In genomic region chr4:133497461-133498159, GRCm38 (mm10) we compare ENCODE assay signal across 9 mouse cellular contexts. TPM values are rescaled to one million over a fixed set of nuclear protein-coding genes. Genes with fewer than 3 reads are reported as not detected.
A peak's percentile ranks its signal among the peaks of the same experiment; 100 is the strongest.
DNase-seq lines count a peak whose midpoint lies in the region; ATAC-seq and TF ChIP-seq lines count a peak whose summit lies in the region.
"Had no signal": no experiment of that assay in that cellular context is flagged by ENCODE, and none has a peak within 500 bp of the region (broad histone marks: within the 10 kb centered on the region; RNA-seq: fewer than 3 reads in every experiment).

No protein-coding gene starts in this region.

- TF ChIP-seq POLR2A in spleen, adult 2 months (IDR thresholded peaks at IDR 0.05; ENCODE audit: low read depth, low read length) = no peak

- peak overlapping the region; percentile 41; the same call in 1 of the 2 replicates for H3K4me3 ChIP-seq in spleen, adult 2 months (ENCODE audit: extremely low read depth, insufficient read depth, insufficient read length)
- peak overlapping the region; percentile 54 for H3K4me3 ChIP-seq in forebrain, embryonic 13.5 days
- H3K4me3 ChIP-seq in neural tube, embryonic 15.5 days (replicated peaks) = peak overlapping the region; percentile 71

- peak overlapping the region; percentile 98 for H3K4me2 ChIP-seq in forebrain, embryonic 13.5 days
- H3K4me2 ChIP-seq in neural tube, embryonic 15.5 days = peak overlapping the region; percentile 98

- ATAC-seq in forebrain, embryonic 13.5 days = peak; percentile 63
- ATAC-seq in neural tube, embryonic 15.5 days (ENCODE audit: low FRiP score) = peak; percentile 70

- peaks cover 17% of the 10 kb centered on the region for H3K27me3 ChIP-seq in spleen, adult 2 months (ENCODE audit: control insufficient read depth, insufficient read depth, low read length)
- peaks cover 95% of the 10 kb centered on the region for H3K27me3 ChIP-seq in forebrain, embryonic 13.5 days
- H3K27me3 ChIP-seq in neural tube, embryonic 15.5 days (replicated peaks) = peaks cover 77% of the 10 kb centered on the region

- H3K36me3 ChIP-seq in spleen, adult 2 months (ENCODE audit: control insufficient read depth, insufficient read depth, low read length) = no peaks in the 10 kb centered on the region
- H3K36me3 ChIP-seq in forebrain, embryonic 13.5 days (ENCODE audit: poor library complexity, severe bottlenecking) = no peaks in the 10 kb centered on the region
- H3K36me3 ChIP-seq in neural tube, embryonic 15.5 days = no peaks in the 10 kb centered on the region

- peaks cover 5% of the 10 kb centered on the region for H3K4me1 ChIP-seq in spleen, adult 2 months (ENCODE audit: control insufficient read depth, insufficient read depth, insufficient read length)
- peaks cover 28% of the 10 kb centered on the region for H3K4me1 ChIP-seq in forebrain, embryonic 13.5 days
- peaks cover 41% of the 10 kb centered on the region for H3K4me1 ChIP-seq in neural tube, embryonic 15.5 days

- TF ChIP-seq CTCF in spleen, adult 2 months (IDR thresholded peaks at IDR 0.05; ENCODE audit: extremely low read depth, insufficient read depth, insufficient read length, insufficient replicate concordance) = no peak

- 5% methylated on average over 62 of the region's 70 CpGs for WGBS in spleen, adult 2 months
- WGBS in forebrain, embryonic 13.5 days = under 1% methylated on average over 61 of the region's 70 CpGs
- WGBS in neural tube, embryonic 15.5 days = under 1% methylated on average over 69 of the region's 70 CpGs

- H3K27ac ChIP-seq in spleen, adult 2 months (ENCODE audit: insufficient read depth, low read length) = no peak overlapping the region
- no peak overlapping the region for H3K27ac ChIP-seq in forebrain, embryonic 13.5 days
- H3K27ac ChIP-seq in neural tube, embryonic 15.5 days (replicated peaks) = peak overlapping the region; percentile 43; the same call in 1 of the 2 replicates

- DNase-seq in adrenal gland, adult 2 months = peak; percentile 53
- no peak for DNase-seq in adrenal gland, postnatal 4 days (ENCODE audit: low spot score in 2 of 2)
- no peak for DNase-seq in spleen, adult 2 months (ENCODE audit: low read depth in 1 of 2, low spot score in 2 of 2)
- no peak for DNase-seq in spleen, postnatal 14 days (ENCODE audit: low spot score in 2 of 2)
- peak; percentile 51 to 63 for DNase-seq in kidney, postnatal 4 days
- DNase-seq in spleen, postnatal 36 days (ENCODE audit: low spot score in 2 of 2) = no peak

- peak overlapping the region; percentile 72 for H3K9ac ChIP-seq in forebrain, embryonic 13.5 days
- H3K9ac ChIP-seq in neural tube, embryonic 15.5 days (replicated peaks) = peak overlapping the region; percentile 76

- H3K9me3 ChIP-seq in forebrain, embryonic 13.5 days (replicated peaks) = no peaks in the 10 kb centered on the region
- H3K9me3 ChIP-seq in neural tube, embryonic 15.5 days (replicated peaks) = no peaks in the 10 kb centered on the region

RNA-seq across cellular contexts. Expression of gene Trnp1, which starts 0.7 kb away (rescaled TPM):
- total RNA-seq in adrenal gland, adult 2 months (2021) = 1 to 10 TPM; 4.4 to 7.5 TPM
- polyA plus RNA-seq in adrenal gland, adult 2 months (2012; rRNA removed) = 7.4 and 11.4 TPM in 2 replicates
- total RNA-seq in adrenal gland, postnatal 4 days (2021) = 1 to 10 TPM; 6.9 to 8.0 TPM
- polyA plus RNA-seq in spleen, adult 2 months (2012; rRNA removed) = 0.49 and 0.99 TPM in 2 replicates
- 1.5 and 2.9 TPM in 2 replicates for polyA plus RNA-seq in forebrain, embryonic 13.5 days (2015; fragmentation: Nextera tagmentation; extraction: Ambion mirVana)
- polyA plus RNA-seq in neural tube, embryonic 15.5 days (2015; fragmentation: Nextera tagmentation; extraction: Ambion mirVana) = 10.6 and 14.3 TPM in 2 replicates

RNA-seq across cellular contexts. Expression of gene Tent5b, which starts 17.7 kb away (rescaled TPM):
- 10 to 100 TPM in 1 of 2 experiments, 1 to 10 TPM in 1; 1.7 to 14.7 TPM for total RNA-seq in adrenal gland, adult 2 months (2021)
- 3.0 and 7.2 TPM in 2 replicates for polyA plus RNA-seq in adrenal gland, adult 2 months (2012; rRNA removed)
- under 1 TPM; 0.73 to 0.78 TPM for total RNA-seq in adrenal gland, postnatal 4 days (2021)
- 0.30 and 0.31 TPM in 2 replicates for polyA plus RNA-seq in spleen, adult 2 months (2012; rRNA removed)
- 0.27 TPM in 1 of 2 replicates, not detected in the other for polyA plus RNA-seq in forebrain, embryonic 13.5 days (2015; fragmentation: Nextera tagmentation; extraction: Ambion mirVana)
- polyA plus RNA-seq in neural tube, embryonic 15.5 days (2015; fragmentation: Nextera tagmentation; extraction: Ambion mirVana) = 0.26 and 0.57 TPM in 2 replicates

RNA-seq across cellular contexts. Expression of gene Kdf1, which starts 21.2 kb away (rescaled TPM):
- total RNA-seq in adrenal gland, adult 2 months (2021) = 1 to 10 TPM; 1.8 to 2.1 TPM
- polyA plus RNA-seq in adrenal gland, adult 2 months (2012; rRNA removed) = 4.4 and 5.3 TPM in 2 replicates
- total RNA-seq in adrenal gland, postnatal 4 days (2021) = 1 to 10 TPM; 5.0 to 8.0 TPM
- 0.65 and 0.76 TPM in 2 replicates for polyA plus RNA-seq in spleen, adult 2 months (2012; rRNA removed)
- polyA plus RNA-seq in forebrain, embryonic 13.5 days (2015; fragmentation: Nextera tagmentation; extraction: Ambion mirVana) = 0.26 and 0.39 TPM in 2 replicates
- 0.27 and 7.0 TPM in 2 replicates for polyA plus RNA-seq in neural tube, embryonic 15.5 days (2015; fragmentation: Nextera tagmentation; extraction: Ambion mirVana)
- total RNA-seq: heart, postnatal 36 days had no signal

RNA-seq across cellular contexts. Expression of gene Nudc, which starts 48.2 kb away (rescaled TPM):
- 100 to 1,000 TPM; 157 to 176 TPM for total RNA-seq in adrenal gland, adult 2 months (2021)
- polyA plus RNA-seq in adrenal gland, adult 2 months (2012; rRNA removed) = 49.9 and 57.3 TPM in 2 replicates
- 100 to 1,000 TPM; 129 to 136 TPM for total RNA-seq in adrenal gland, postnatal 4 days (2021)
- 28.6 and 28.7 TPM in 2 replicates for polyA plus RNA-seq in spleen, adult 2 months (2012; rRNA removed)
- 311 and 312 TPM in 2 replicates for polyA plus RNA-seq in forebrain, embryonic 13.5 days (2015; fragmentation: Nextera tagmentation; extraction: Ambion mirVana)
- 269 and 290 TPM in 2 replicates for polyA plus RNA-seq in neural tube, embryonic 15.5 days (2015; fragmentation: Nextera tagmentation; extraction: Ambion mirVana)

RNA-seq across cellular contexts. Expression of gene Nr0b2, which starts 55.6 kb away (rescaled TPM):
- 10 to 100 TPM; 39.9 to 65.5 TPM for total RNA-seq in adrenal gland, adult 2 months (2021)
- 251 and 295 TPM in 2 replicates for polyA plus RNA-seq in adrenal gland, adult 2 months (2012; rRNA removed)
- total RNA-seq in adrenal gland, postnatal 4 days (2021) = 10 to 100 TPM; 20.2 to 24.6 TPM
- 3.2 and 4.0 TPM in 2 replicates for polyA plus RNA-seq in spleen, adult 2 months (2012; rRNA removed)
- not detected in 2 replicates for polyA plus RNA-seq in forebrain, embryonic 13.5 days (2015; fragmentation: Nextera tagmentation; extraction: Ambion mirVana)
- 0.13 and 0.47 TPM in 2 replicates for polyA plus RNA-seq in neural tube, embryonic 15.5 days (2015; fragmentation: Nextera tagmentation; extraction: Ambion mirVana)

Comparison
In these comparisons a context has a peak if more than half of its experiments do, and no peak if none do; other contexts are left out.
1. DNase-seq: peak in adrenal gland, adult 2 months (single experiment) and kidney, postnatal 4 days (2 of 2); none in adrenal gland, postnatal 4 days (0 of 2), spleen, adult 2 months (0 of 2), spleen, postnatal 14 days (0 of 2) and spleen, postnatal 36 days (0 of 2).
2. Peak in every context shown above with its lines, with median percentiles within 50 percentile points of each other: H3K4me3 ChIP-seq.